Mouse (Mus musculus): ENCODE data around the gene Lrrc23. TPM values are rescaled to one million over a fixed set of nuclear protein-coding genes. Genes with fewer than 3 reads are reported as not detected.

Lrrc23 gene
- polyA plus RNA-seq, 1 experiment from 2014 or later, result 1.4 TPM

- peak overlapping the region; percentile 94 for H3K4me3 ChIP-seq (ENCODE audit: low read depth, low read length)
- peak; percentile 85 for DNase-seq (ENCODE audit: low spot score)
- H3K27me3 ChIP-seq (ENCODE audit: control insufficient read depth, insufficient read depth, low read length), result no peaks in the 10 kb centered on the region
- H3K4me2 ChIP-seq (ENCODE audit: low read depth), result peak overlapping the region; percentile 70
- H3K9me3 ChIP-seq (ENCODE audit: control insufficient read depth, low read length), result no peaks in the 10 kb centered on the region
- peak; percentile 77 for ATAC-seq (ENCODE audit: insufficient read depth, low FRiP score, low TSS enrichment)
- H3K4me1 ChIP-seq (ENCODE audit: control insufficient read depth, insufficient read depth, low read length), result peaks cover 27% of the 10 kb centered on the region
- H3K27ac ChIP-seq (ENCODE audit: low read depth, low read length), result peak overlapping the region; percentile 97
- H3K9ac ChIP-seq (ENCODE audit: low read length), result peak overlapping the region; percentile 94
- 1% methylated on average over 48 of the region's 54 CpGs for WGBS
- no peaks in the 10 kb centered on the region for H3K36me3 ChIP-seq (ENCODE audit: control insufficient read depth, insufficient read depth, low read length)
Observed at GRCm38 (mm10) chr6:124756652-124757350, 22.7 kb downstream of the Lrrc23 start.

GRCm38 (mm10) chr6:124755831-124756595, 23.5 kb downstream of the Lrrc23 start, which contains the start of the genes Gm45234 and Atn1:
Gene Gm45234, minus strand, starts transcription at chr6:124756021.
Gene Atn1, minus strand, starts transcription at chr6:124756524.
- Histone ChIP-seq H3K27ac (ENCODE audit: low read depth, low read length) (peak within 1 kb of the TSS; percentile 97), H3K4me1 (ENCODE audit: control insufficient read depth, insufficient read depth, low read length) (peaks cover 27% of the 10 kb centered on the region), H3K27me3 (ENCODE audit: control insufficient read depth, insufficient read depth, low read length) (no peaks in the 10 kb centered on the region), H3K36me3 (ENCODE audit: control insufficient read depth, insufficient read depth, low read length) (no peaks in the 10 kb centered on the region), H3K4me3 (ENCODE audit: low read depth, low read length) (peak within 1 kb of the TSS; percentile 94), H3K4me2 (ENCODE audit: low read depth) (peak within 1 kb of the TSS; percentile 70), H3K9me3 (ENCODE audit: control insufficient read depth, low read length) (no peaks in the 10 kb centered on the region), H3K9ac (ENCODE audit: low read length) (peak within 1 kb of the TSS; percentile 94)
- peak; percentile 79 for DNase-seq (ENCODE audit: low spot score)
- ATAC-seq (ENCODE audit: insufficient read depth, low FRiP score, low TSS enrichment), result peak; percentile 54
- under 1% methylated on average over 62 of the region's 100 CpGs for WGBS

GRCm38 (mm10) chr6:124755306-124755705, 24.2 kb downstream of the Lrrc23 start:
- peak overlapping the region; percentile 94 for H3K4me3 ChIP-seq (ENCODE audit: low read depth, low read length)
- DNase-seq (ENCODE audit: low spot score) (no peak), ATAC-seq (ENCODE audit: insufficient read depth, low FRiP score, low TSS enrichment) (no peak)
- peaks cover 27% of the 10 kb centered on the region for H3K4me1 ChIP-seq (ENCODE audit: control insufficient read depth, insufficient read depth, low read length)
- 7% methylated on average over 3 of the region's 3 CpGs for WGBS
- H3K27ac ChIP-seq (ENCODE audit: low read depth, low read length), result peak overlapping the region; percentile 97; the same call in 1 of the 2 replicates
- no peaks in the 10 kb centered on the region for H3K36me3 ChIP-seq (ENCODE audit: control insufficient read depth, insufficient read depth, low read length)
- H3K9me3 ChIP-seq (ENCODE audit: control insufficient read depth, low read length), result no peaks in the 10 kb centered on the region
- H3K9ac ChIP-seq (ENCODE audit: low read length), result peak overlapping the region; percentile 94
- no peaks in the 10 kb centered on the region for H3K27me3 ChIP-seq (ENCODE audit: control insufficient read depth, insufficient read depth, low read length)
- peak overlapping the region; percentile 70 for H3K4me2 ChIP-seq (ENCODE audit: low read depth)

- Histone ChIP-seq H3K4me2 (ENCODE audit: low read depth) (no peak overlapping the region), H3K4me3 (ENCODE audit: low read depth, low read length) (no peak overlapping the region)
- WGBS, result 96% methylated on average over 2 of the region's 2 CpGs
Observed at GRCm38 (mm10) chr6:124753861-124754260, 25.7 kb downstream of the Lrrc23 start.

DNA sequence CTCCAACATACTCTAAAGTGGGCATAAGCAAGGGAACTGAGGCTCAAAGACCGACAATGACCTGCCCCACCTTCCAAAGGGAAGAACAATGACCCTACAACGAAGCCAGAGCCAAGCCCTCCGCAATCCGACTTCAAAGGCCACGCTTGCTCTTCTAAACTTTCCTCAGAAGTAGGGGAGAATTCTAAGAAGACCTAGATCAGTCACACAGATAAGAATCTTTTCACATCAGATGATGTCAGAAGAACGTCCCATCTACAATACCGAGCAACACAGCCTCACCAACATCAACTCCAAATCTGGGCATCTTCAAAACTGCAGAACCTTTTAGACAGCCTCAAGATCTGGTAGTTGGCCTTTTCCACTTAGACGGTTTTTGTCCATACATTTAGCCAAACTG, 29.1 kb downstream of the Lrrc23 start:
- DNase-seq (ENCODE audit: low spot score) (peak; percentile 3), ATAC-seq (ENCODE audit: insufficient read depth, low FRiP score, low TSS enrichment) (no peak)
- Histone ChIP-seq H3K4me1 (ENCODE audit: control insufficient read depth, insufficient read depth, low read length) (peaks cover 21% of the 10 kb centered on the region), H3K4me2 (ENCODE audit: low read depth) (no peak overlapping the region), H3K9ac (ENCODE audit: low read length) (no peak overlapping the region), H3K27me3 (ENCODE audit: control insufficient read depth, insufficient read depth, low read length) (no peaks in the 10 kb centered on the region), H3K27ac (ENCODE audit: low read depth, low read length) (no peak overlapping the region), H3K4me3 (ENCODE audit: low read depth, low read length) (no peak overlapping the region), H3K9me3 (ENCODE audit: control insufficient read depth, low read length) (no peaks in the 10 kb centered on the region), H3K36me3 (ENCODE audit: control insufficient read depth, insufficient read depth, low read length) (peaks cover 14% of the 10 kb centered on the region)
- 89% methylated on average over 8 of the region's 8 CpGs for WGBS

More at GRCm38 (mm10) chr6:124753861-124754260, 25.7 kb downstream of the Lrrc23 start:
- peaks cover 27% of the 10 kb centered on the region for H3K4me1 ChIP-seq (ENCODE audit: control insufficient read depth, insufficient read depth, low read length)
- no peaks in the 10 kb centered on the region for H3K27me3 ChIP-seq (ENCODE audit: control insufficient read depth, insufficient read depth, low read length)
- DNase-seq (ENCODE audit: low spot score) (no peak), ATAC-seq (ENCODE audit: insufficient read depth, low FRiP score, low TSS enrichment) (no peak)
- 0 out of 2 replicates have a peak, but pooled peaks cover 6% of the 10 kb centered on the region for H3K36me3 ChIP-seq (ENCODE audit: control insufficient read depth, insufficient read depth, low read length)
- no peak overlapping the region for H3K27ac ChIP-seq (ENCODE audit: low read depth, low read length)
- H3K9ac ChIP-seq (ENCODE audit: low read length), result no peak overlapping the region
- no peaks in the 10 kb centered on the region for H3K9me3 ChIP-seq (ENCODE audit: control insufficient read depth, low read length)

- Histone ChIP-seq H3K27ac (ENCODE audit: low read depth, low read length) (no peak overlapping the region), H3K4me1 (ENCODE audit: control insufficient read depth, insufficient read depth, low read length) (peaks cover 10% of the 10 kb centered on the region), H3K36me3 (ENCODE audit: control insufficient read depth, insufficient read depth, low read length) (peaks cover 18% of the 10 kb centered on the region), H3K9me3 (ENCODE audit: control insufficient read depth, low read length) (no peaks in the 10 kb centered on the region), H3K9ac (ENCODE audit: low read length) (peak overlapping the region; percentile 74), H3K27me3 (ENCODE audit: control insufficient read depth, insufficient read depth, low read length) (no peaks in the 10 kb centered on the region), H3K4me3 (ENCODE audit: low read depth, low read length) (peak overlapping the region; percentile 49), H3K4me2 (ENCODE audit: low read depth) (peak overlapping the region; percentile 88)
- DNase-seq (ENCODE audit: low spot score) (no peak), ATAC-seq (ENCODE audit: insufficient read depth, low FRiP score, low TSS enrichment) (no peak)
- 84% methylated on average over 7 of the region's 7 CpGs for WGBS
Observed at GRCm38 (mm10) chr6:124746654-124747632, 32.6 kb downstream of the Lrrc23 start.

DNA sequence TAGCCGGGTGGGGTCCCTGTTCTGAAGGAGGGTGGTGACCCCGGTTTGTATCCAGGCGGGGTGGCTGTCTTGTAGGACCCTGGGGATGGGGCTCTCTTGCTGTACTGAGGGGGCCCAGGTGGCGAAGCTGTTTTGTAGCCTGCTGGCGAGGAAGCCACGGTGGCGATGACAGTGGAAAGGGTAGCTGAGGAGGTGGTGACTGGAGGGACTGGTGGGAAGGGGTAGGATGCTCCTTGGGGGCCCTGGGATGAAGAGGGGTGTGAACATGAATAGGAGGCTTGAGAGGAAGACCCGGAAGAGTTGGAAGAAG, 33.3 kb downstream of the Lrrc23 start:
- H3K9me3 ChIP-seq (ENCODE audit: control insufficient read depth, low read length), result no peaks in the 10 kb centered on the region
- H3K4me3 ChIP-seq (ENCODE audit: low read depth, low read length), result peak overlapping the region; percentile 49
- ATAC-seq (ENCODE audit: insufficient read depth, low FRiP score, low TSS enrichment), result 0 out of 2 replicates have a peak, but pooled peaks have one; percentile 8
- H3K4me1 ChIP-seq (ENCODE audit: control insufficient read depth, insufficient read depth, low read length), result peaks cover 14% of the 10 kb centered on the region
- H3K27me3 ChIP-seq (ENCODE audit: control insufficient read depth, insufficient read depth, low read length), result no peaks in the 10 kb centered on the region
- DNase-seq (ENCODE audit: low spot score), result no peak
- 11% methylated on average over 8 of the region's 8 CpGs for WGBS
- peaks cover 18% of the 10 kb centered on the region for H3K36me3 ChIP-seq (ENCODE audit: control insufficient read depth, insufficient read depth, low read length)
- peak overlapping the region; percentile 88 for H3K4me2 ChIP-seq (ENCODE audit: low read depth)
- H3K9ac ChIP-seq (ENCODE audit: low read length), result peak overlapping the region; percentile 74
- H3K27ac ChIP-seq (ENCODE audit: low read depth, low read length), result peak overlapping the region; percentile 89
